Mouse (Mus musculus): ENCODE results near the gene Aurkb. TPM values are rescaled to one million over a fixed set of nuclear protein-coding genes. Genes with fewer than 3 reads are reported as not detected.
"Not testable (repeated sequence)": the region's sequence is repeated elsewhere in the genome, so short reads cannot be mapped to it uniquely, and the experiment has no call there.

The Aurkb gene
- polyA plus RNA-seq, 1 experiment from 2014 or later = 92.5 TPM

GRCm38 (mm10) chr11:69010400-69011323, 34.8 kb upstream of the Aurkb start:
- Histone ChIP-seq H3K9me3 (ENCODE audit: control insufficient read depth, low read length) (no peaks in the 10 kb centered on the region), H3K4me2 (ENCODE audit: low read depth, low read length) (peak overlapping the region; percentile 84; the same call in 1 of the 2 replicates)

GRCm38 (mm10) chr11:69011445-69011844, 34.0 kb upstream of the Aurkb start:
- DNase-seq (ENCODE audit: low spot score); H3K9me3 ChIP-seq (ENCODE audit: control insufficient read depth, low read length); ATAC-seq (ENCODE audit: low read depth); H3K27me3 ChIP-seq (replicated peaks; ENCODE audit: control insufficient read depth, insufficient read depth, low read length); H3K36me3 ChIP-seq (ENCODE audit: control insufficient read depth, insufficient read depth, low read length): not testable (repeated sequence)
- H3K4me2 ChIP-seq (ENCODE audit: low read depth, low read length) = peak overlapping the region; percentile 84
- peak overlapping the region; percentile 71; the same call in 1 of the 2 replicates for H3K9ac ChIP-seq (ENCODE audit: low read depth, low read length)
- peak overlapping the region; percentile 53 for H3K4me3 ChIP-seq (ENCODE audit: low read depth, low read length)
- peaks cover 12% of the 10 kb centered on the region for H3K4me1 ChIP-seq (ENCODE audit: control insufficient read depth, insufficient read depth, low read length)
- 71% methylated on average over 2 of the region's 2 CpGs for whole genome bisulfite sequencing
- peak overlapping the region; percentile 85 for H3K27ac ChIP-seq (replicated peaks; ENCODE audit: low read depth, low read length)

More at GRCm38 (mm10) chr11:69010400-69011323, 34.8 kb upstream of the Aurkb start:
- no peak for ATAC-seq (ENCODE audit: low read depth)
- Histone ChIP-seq H3K27me3 (replicated peaks; ENCODE audit: control insufficient read depth, insufficient read depth, low read length) (no peaks in the 10 kb centered on the region), H3K4me3 (ENCODE audit: low read depth, low read length) (no peak overlapping the region), H3K36me3 (ENCODE audit: control insufficient read depth, insufficient read depth, low read length) (no peaks in the 10 kb centered on the region), H3K4me1 (ENCODE audit: control insufficient read depth, insufficient read depth, low read length) (peaks cover 12% of the 10 kb centered on the region), H3K27ac (replicated peaks; ENCODE audit: low read depth, low read length) (no peak overlapping the region), H3K9ac (ENCODE audit: low read depth, low read length) (no peak overlapping the region)
- WGBS = 87% methylated on average over 15 of the region's 15 CpGs
- DNase-seq (ENCODE audit: low spot score) = no peak

DNA sequence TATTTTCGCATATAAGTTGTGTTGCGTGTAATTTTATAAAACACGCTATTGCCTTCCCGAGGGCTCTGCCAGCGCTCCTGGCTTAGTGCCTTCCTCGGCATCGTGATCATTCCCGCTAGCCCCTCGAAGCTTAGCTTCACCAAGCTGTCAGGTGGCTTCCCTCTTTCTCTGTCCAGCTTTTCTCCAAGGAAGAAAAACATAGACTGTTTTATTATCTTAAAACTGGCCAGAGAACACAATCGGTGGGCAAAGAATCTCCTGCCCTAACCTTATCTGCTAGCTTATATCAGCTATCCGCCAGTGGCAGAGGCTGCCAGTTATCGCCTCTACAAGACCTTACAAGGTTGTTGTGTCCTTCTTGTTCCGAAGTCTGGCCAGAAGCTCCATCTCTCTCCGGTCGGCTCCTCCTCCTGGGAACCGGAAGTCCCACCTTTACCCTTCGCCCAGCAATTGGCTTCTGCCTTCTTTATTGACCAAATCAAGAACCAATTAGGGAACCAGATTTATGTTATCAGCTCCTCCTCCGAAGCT, 33.3 kb upstream of the Aurkb start:
- DNase-seq (ENCODE audit: low spot score) (peak; percentile 96), ATAC-seq (ENCODE audit: low read depth) (peak; percentile 64)
- Histone ChIP-seq H3K4me1 (ENCODE audit: control insufficient read depth, insufficient read depth, low read length) (peaks cover 19% of the 10 kb centered on the region), H3K4me3 (ENCODE audit: low read depth, low read length) (peak overlapping the region; percentile 53), H3K27me3 (replicated peaks; ENCODE audit: control insufficient read depth, insufficient read depth, low read length) (no peaks in the 10 kb centered on the region), H3K36me3 (ENCODE audit: control insufficient read depth, insufficient read depth, low read length) (no peaks in the 10 kb centered on the region), H3K9me3 (ENCODE audit: control insufficient read depth, low read length) (no peaks in the 10 kb centered on the region), H3K4me2 (ENCODE audit: low read depth, low read length) (peak overlapping the region; percentile 84), H3K27ac (replicated peaks; ENCODE audit: low read depth, low read length) (peak overlapping the region; percentile 85), H3K9ac (ENCODE audit: low read depth, low read length) (peak overlapping the region; percentile 71)
- WGBS = under 1% methylated on average over 18 of the region's 18 CpGs

DNA sequence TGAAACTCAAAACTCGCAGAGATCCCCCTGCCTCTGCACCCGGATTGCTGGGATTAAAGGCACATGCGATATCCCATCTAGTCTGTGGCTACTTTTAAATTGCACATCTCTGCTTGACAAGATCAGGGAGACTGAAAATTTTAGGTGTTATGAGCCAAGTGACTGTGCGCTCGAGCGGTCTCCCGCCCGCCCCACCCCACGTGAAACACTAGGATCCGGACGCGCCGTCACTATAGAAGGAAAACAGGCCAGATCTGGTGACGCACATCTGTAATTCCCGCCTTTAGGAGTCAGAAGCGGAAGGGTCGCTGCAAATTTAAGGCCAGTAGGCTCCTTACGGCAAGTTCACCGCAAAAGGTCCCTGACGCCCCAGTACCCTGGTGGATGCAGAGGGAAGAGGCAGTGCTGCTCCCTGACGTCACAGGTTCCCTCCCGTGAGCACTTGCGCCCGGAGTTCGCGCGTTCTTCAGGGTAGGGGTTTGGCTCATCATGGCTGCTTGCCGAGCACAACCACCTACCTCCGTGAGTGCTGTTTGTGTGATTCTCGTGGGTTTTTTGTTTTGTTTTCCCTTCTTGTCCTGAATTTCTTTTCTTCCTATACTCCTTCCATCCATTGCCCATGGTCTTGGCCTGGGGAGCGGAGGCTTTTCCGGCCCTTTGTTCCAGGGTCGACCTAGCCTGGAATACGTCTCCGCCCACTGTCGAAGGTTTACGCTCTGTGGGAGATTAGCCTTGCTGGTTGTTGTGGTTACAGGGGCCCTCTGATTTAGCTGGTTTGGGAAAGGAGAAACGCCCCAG, 29.6 kb upstream of the Aurkb start, which contains the start of gene Ctc1:
TSS of gene Ctc1 (plus strand) at position 268 of the 798 bp plus-strand sequence.
- Histone ChIP-seq H3K4me2 (ENCODE audit: low read depth, low read length) (peak within 1 kb of the TSS; percentile 78), H3K27ac (replicated peaks; ENCODE audit: low read depth, low read length) (peak within 1 kb of the TSS; percentile 89), H3K36me3 (ENCODE audit: control insufficient read depth, insufficient read depth, low read length) (peaks cover under 1% of the 10 kb centered on the region; the same call in 1 of the 2 replicates), H3K9me3 (ENCODE audit: control insufficient read depth, low read length) (no peaks in the 10 kb centered on the region), H3K27me3 (replicated peaks; ENCODE audit: control insufficient read depth, insufficient read depth, low read length) (no peaks in the 10 kb centered on the region), H3K4me1 (ENCODE audit: control insufficient read depth, insufficient read depth, low read length) (peaks cover 13% of the 10 kb centered on the region), H3K9ac (ENCODE audit: low read depth, low read length) (peak within 1 kb of the TSS; percentile 87), H3K4me3 (ENCODE audit: low read depth, low read length) (peak within 1 kb of the TSS; percentile 64)
- DNase-seq (ENCODE audit: low spot score) (peak; percentile 97), ATAC-seq (ENCODE audit: low read depth) (peak; percentile 96)
- 3% methylated on average over 37 of the region's 38 CpGs for WGBS

- no peaks in the 10 kb centered on the region for H3K27me3 ChIP-seq (replicated peaks; ENCODE audit: control insufficient read depth, insufficient read depth, low read length)
- DNase-seq (ENCODE audit: low spot score) (no peak), ATAC-seq (ENCODE audit: low read depth) (no peak)
- 58% methylated on average over 3 of the region's 3 CpGs for WGBS
- H3K36me3 ChIP-seq (ENCODE audit: control insufficient read depth, insufficient read depth, low read length) = peaks cover 10% of the 10 kb centered on the region
- peaks cover 10% of the 10 kb centered on the region for H3K4me1 ChIP-seq (ENCODE audit: control insufficient read depth, insufficient read depth, low read length)
- H3K4me3 ChIP-seq (ENCODE audit: low read depth, low read length) = peak overlapping the region; percentile 64
- peak overlapping the region; percentile 89 for H3K27ac ChIP-seq (replicated peaks; ENCODE audit: low read depth, low read length)
- H3K4me2 ChIP-seq (ENCODE audit: low read depth, low read length) = peak overlapping the region; percentile 78
- no peaks in the 10 kb centered on the region for H3K9me3 ChIP-seq (ENCODE audit: control insufficient read depth, low read length)
- H3K9ac ChIP-seq (ENCODE audit: low read depth, low read length) = peak overlapping the region; percentile 87
Measured at GRCm38 (mm10) chr11:69016755-69017154, 28.7 kb upstream of the Aurkb start.

DNA sequence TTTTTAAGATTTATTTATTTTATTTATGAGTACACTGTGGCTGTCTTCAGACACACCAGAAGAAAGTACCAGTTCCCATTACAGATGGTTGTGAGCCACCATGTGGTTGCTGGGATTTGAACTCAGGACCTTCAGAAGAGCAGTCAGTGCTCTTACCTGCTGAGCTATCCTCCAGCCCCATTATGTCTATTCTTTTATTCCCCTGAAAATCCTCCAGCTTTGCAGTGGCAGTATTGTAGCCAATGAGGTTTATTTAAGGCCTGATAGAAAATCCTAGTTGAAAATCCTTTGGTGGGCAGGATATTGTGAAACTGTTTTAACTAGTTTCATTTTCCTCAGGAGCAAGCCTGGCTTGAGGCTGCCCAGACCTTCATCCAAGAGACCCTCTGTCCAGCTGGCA, 24.8 kb upstream of the Aurkb start:
- H3K9ac ChIP-seq (ENCODE audit: low read depth, low read length) = no peak overlapping the region
- H3K36me3 ChIP-seq (ENCODE audit: control insufficient read depth, insufficient read depth, low read length) = peaks cover 49% of the 10 kb centered on the region
- no peaks in the 10 kb centered on the region for H3K9me3 ChIP-seq (ENCODE audit: control insufficient read depth, low read length)
- H3K4me1 ChIP-seq (ENCODE audit: control insufficient read depth, insufficient read depth, low read length) = peaks cover 7% of the 10 kb centered on the region
- no peaks in the 10 kb centered on the region for H3K27me3 ChIP-seq (replicated peaks; ENCODE audit: control insufficient read depth, insufficient read depth, low read length)
- no peak overlapping the region for H3K4me3 ChIP-seq (ENCODE audit: low read depth, low read length)
- no peak overlapping the region for H3K4me2 ChIP-seq (ENCODE audit: low read depth, low read length)
- DNase-seq (ENCODE audit: low spot score) (no peak), ATAC-seq (ENCODE audit: low read depth) (no peak)
- no peak overlapping the region for H3K27ac ChIP-seq (replicated peaks; ENCODE audit: low read depth, low read length)

- H3K4me2 ChIP-seq (ENCODE audit: low read depth, low read length) = no peak overlapping the region
- no peaks in the 10 kb centered on the region for H3K4me1 ChIP-seq (ENCODE audit: control insufficient read depth, insufficient read depth, low read length)
- no peaks in the 10 kb centered on the region for H3K27me3 ChIP-seq (replicated peaks; ENCODE audit: control insufficient read depth, insufficient read depth, low read length)
- no peak for ATAC-seq (ENCODE audit: low read depth)
- peaks cover 100% of the 10 kb centered on the region for H3K36me3 ChIP-seq (ENCODE audit: control insufficient read depth, insufficient read depth, low read length)
- 89% methylated on average over 3 of the region's 3 CpGs for whole genome bisulfite sequencing
- no peak for DNase-seq (ENCODE audit: low spot score)
- no peak overlapping the region for H3K27ac ChIP-seq (replicated peaks; ENCODE audit: low read depth, low read length)
- H3K9ac ChIP-seq (ENCODE audit: low read depth, low read length) = no peak overlapping the region
- H3K4me3 ChIP-seq (ENCODE audit: low read depth, low read length) = no peak overlapping the region
- no peaks in the 10 kb centered on the region for H3K9me3 ChIP-seq (ENCODE audit: control insufficient read depth, low read length)
Measured at GRCm38 (mm10) chr11:69026562-69026961, 18.9 kb upstream of the Aurkb start.

DNA sequence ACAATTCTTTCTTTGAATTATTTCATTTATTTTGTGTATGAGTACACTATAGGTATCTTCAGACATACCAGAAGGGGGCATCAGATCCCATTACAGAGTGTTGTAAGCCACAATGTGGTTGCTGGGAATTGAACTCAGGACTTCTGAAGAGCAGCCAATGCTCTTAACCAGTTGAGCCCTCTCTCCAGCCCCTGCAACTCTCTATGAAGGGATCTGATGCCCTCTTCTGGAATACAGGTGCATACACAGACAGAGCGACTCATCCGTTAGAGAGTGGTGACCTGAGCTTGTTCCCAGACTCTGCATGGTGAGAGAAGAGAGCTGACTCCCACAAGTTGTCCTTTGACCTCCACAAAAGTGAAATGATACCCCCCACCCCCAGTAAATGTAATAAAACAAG, 16.6 kb upstream of the Aurkb start:
- 75% methylated on average over 2 of the region's 2 CpGs for WGBS

More for the DNA sequence above, 16.6 kb upstream of the Aurkb start:
- Histone ChIP-seq H3K9ac (ENCODE audit: low read depth, low read length) (no peak overlapping the region), H3K36me3 (ENCODE audit: control insufficient read depth, insufficient read depth, low read length) (peaks cover 96% of the 10 kb centered on the region), H3K9me3 (ENCODE audit: control insufficient read depth, low read length) (no peaks in the 10 kb centered on the region), H3K27me3 (replicated peaks; ENCODE audit: control insufficient read depth, insufficient read depth, low read length) (no peaks in the 10 kb centered on the region), H3K4me2 (ENCODE audit: low read depth, low read length) (no peak overlapping the region), H3K4me3 (ENCODE audit: low read depth, low read length) (no peak overlapping the region), H3K27ac (replicated peaks; ENCODE audit: low read depth, low read length) (no peak overlapping the region), H3K4me1 (ENCODE audit: control insufficient read depth, insufficient read depth, low read length) (no peaks in the 10 kb centered on the region)
- ATAC-seq (ENCODE audit: low read depth) = no peak
- no peak for DNase-seq (ENCODE audit: low spot score)

Data from embryonic facial prominence, embryonic 14.5 days (tissue).